Mouse (Mus musculus): Measurements from ENCODE around the gene Col11a2. TPM values are rescaled to one million over a fixed set of nuclear protein-coding genes. Genes with fewer than 3 reads are reported as not detected.

Col11a2 gene
- polyA plus RNA-seq, 1 experiment: 0.56 TPM

GRCm38 (mm10) chr17:34102831-34103230 lies 63.6 kb downstream of the Col11a2 start:
- Histone ChIP-seq H3K27me3 (ENCODE audit: control insufficient read depth) (no peaks in the 10 kb centered on the region; the same call in 1 of the 2 replicates), H3K9me3 (ENCODE audit: control insufficient read depth, low read length) (no peaks in the 10 kb centered on the region), H3K4me1 (ENCODE audit: control insufficient read depth) (peaks cover 11% of the 10 kb centered on the region), H3K4me3 (replicated peaks) (no peak overlapping the region), H3K36me3 (ENCODE audit: control insufficient read depth) (peaks cover 5% of the 10 kb centered on the region)
- no peak for TF ChIP-seq GATA1 (IDR thresholded peaks at IDR 0.05; ENCODE audit: low read length)
- no peak for TF ChIP-seq TAL1 (IDR thresholded peaks at IDR 0.05; ENCODE audit: low read length)

GRCm38 (mm10) chr17:34104804-34105203 lies 65.6 kb downstream of the Col11a2 start:
- TF ChIP-seq TAL1 (IDR thresholded peaks at IDR 0.05; ENCODE audit: low read length) (no peak), GATA1 (IDR thresholded peaks at IDR 0.05; ENCODE audit: low read length) (no peak)
- no peak overlapping the region for H3K4me3 ChIP-seq (replicated peaks)
- peaks cover 14% of the 10 kb centered on the region for H3K36me3 ChIP-seq (ENCODE audit: control insufficient read depth)
- peaks cover 4% of the 10 kb centered on the region for H3K4me1 ChIP-seq (ENCODE audit: control insufficient read depth)
- H3K27me3 ChIP-seq (ENCODE audit: control insufficient read depth): no peaks in the 10 kb centered on the region; the same call in 1 of the 2 replicates
- H3K9me3 ChIP-seq (ENCODE audit: control insufficient read depth, low read length): no peaks in the 10 kb centered on the region

GRCm38 (mm10) chr17:34106555-34106954 lies 67.3 kb downstream of the Col11a2 start:
- Histone ChIP-seq H3K4me1 (ENCODE audit: control insufficient read depth) (peaks cover 3% of the 10 kb centered on the region), H3K9me3 (ENCODE audit: control insufficient read depth, low read length) (no peaks in the 10 kb centered on the region), H3K36me3 (ENCODE audit: control insufficient read depth) (peaks cover 32% of the 10 kb centered on the region), H3K27me3 (ENCODE audit: control insufficient read depth) (no peaks in the 10 kb centered on the region; the same call in 1 of the 2 replicates), H3K4me3 (replicated peaks) (no peak overlapping the region)
- TF ChIP-seq TAL1 (IDR thresholded peaks at IDR 0.05; ENCODE audit: low read length): no peak
- TF ChIP-seq GATA1 (IDR thresholded peaks at IDR 0.05; ENCODE audit: low read length): no peak

GRCm38 (mm10) chr17:34107109-34107867 lies 68.1 kb downstream of the Col11a2 start:
- Histone ChIP-seq H3K4me1 (ENCODE audit: control insufficient read depth) (peaks cover 1% of the 10 kb centered on the region), H3K4me3 (replicated peaks) (no peak overlapping the region), H3K36me3 (ENCODE audit: control insufficient read depth) (peaks cover 39% of the 10 kb centered on the region), H3K9me3 (ENCODE audit: control insufficient read depth, low read length) (no peaks in the 10 kb centered on the region), H3K27me3 (ENCODE audit: control insufficient read depth) (no peaks in the 10 kb centered on the region; the same call in 1 of the 2 replicates)
- TF ChIP-seq TAL1 (IDR thresholded peaks at IDR 0.05; ENCODE audit: low read length): no peak
- no peak for TF ChIP-seq GATA1 (IDR thresholded peaks at IDR 0.05; ENCODE audit: low read length)

GRCm38 (mm10) chr17:34108460-34108859 lies 69.2 kb downstream of the Col11a2 start:
- H3K9me3 ChIP-seq (ENCODE audit: control insufficient read depth, low read length): no peaks in the 10 kb centered on the region
- H3K4me1 ChIP-seq (ENCODE audit: control insufficient read depth): peaks cover 2% of the 10 kb centered on the region
- no peak overlapping the region for H3K4me3 ChIP-seq (replicated peaks)
- peaks cover 51% of the 10 kb centered on the region for H3K36me3 ChIP-seq (ENCODE audit: control insufficient read depth)
- TF ChIP-seq GATA1 (IDR thresholded peaks at IDR 0.05; ENCODE audit: low read length) (no peak), TAL1 (IDR thresholded peaks at IDR 0.05; ENCODE audit: low read length) (no peak)
- H3K27me3 ChIP-seq (ENCODE audit: control insufficient read depth): no peaks in the 10 kb centered on the region; the same call in 1 of the 2 replicates

- Histone ChIP-seq H3K27me3 (ENCODE audit: control insufficient read depth) (no peaks in the 10 kb centered on the region; the same call in 1 of the 2 replicates), H3K4me1 (ENCODE audit: control insufficient read depth) (peaks cover 2% of the 10 kb centered on the region), H3K36me3 (ENCODE audit: control insufficient read depth) (peaks cover 59% of the 10 kb centered on the region), H3K9me3 (ENCODE audit: control insufficient read depth, low read length) (no peaks in the 10 kb centered on the region), H3K4me3 (replicated peaks) (no peak overlapping the region)
- no peak for TF ChIP-seq GATA1 (IDR thresholded peaks at IDR 0.05; ENCODE audit: low read length)
- TF ChIP-seq TAL1 (IDR thresholded peaks at IDR 0.05; ENCODE audit: low read length): no peak
Measured at GRCm38 (mm10) chr17:34109038-34109805, 70.0 kb downstream of the Col11a2 start.

- Histone ChIP-seq H3K27me3 (ENCODE audit: control insufficient read depth) (no peaks in the 10 kb centered on the region; the same call in 1 of the 2 replicates), H3K9me3 (ENCODE audit: control insufficient read depth, low read length) (no peaks in the 10 kb centered on the region), H3K4me1 (ENCODE audit: control insufficient read depth) (peaks cover 4% of the 10 kb centered on the region), H3K4me3 (replicated peaks) (no peak overlapping the region), H3K36me3 (ENCODE audit: control insufficient read depth) (peaks cover 64% of the 10 kb centered on the region)
- TF ChIP-seq TAL1 (IDR thresholded peaks at IDR 0.05; ENCODE audit: low read length) (no peak), GATA1 (IDR thresholded peaks at IDR 0.05; ENCODE audit: low read length) (no peak)
Measured at GRCm38 (mm10) chr17:34109806-34110195, 70.6 kb downstream of the Col11a2 start.

- no peak for TF ChIP-seq GATA1 (IDR thresholded peaks at IDR 0.05; ENCODE audit: low read length)
- TF ChIP-seq TAL1 (IDR thresholded peaks at IDR 0.05; ENCODE audit: low read length): no peak
- Histone ChIP-seq H3K27me3 (ENCODE audit: control insufficient read depth) (no peaks in the 10 kb centered on the region; the same call in 1 of the 2 replicates), H3K36me3 (ENCODE audit: control insufficient read depth) (peaks cover 69% of the 10 kb centered on the region), H3K9me3 (ENCODE audit: control insufficient read depth, low read length) (no peaks in the 10 kb centered on the region), H3K4me3 (replicated peaks) (no peak overlapping the region), H3K4me1 (ENCODE audit: control insufficient read depth) (peaks cover 9% of the 10 kb centered on the region)
Measured at GRCm38 (mm10) chr17:34110309-34110708, 71.1 kb downstream of the Col11a2 start.

- TF ChIP-seq GATA1 (IDR thresholded peaks at IDR 0.05; ENCODE audit: low read length) (no peak), TAL1 (IDR thresholded peaks at IDR 0.05; ENCODE audit: low read length) (no peak)
- no peak overlapping the region for H3K4me3 ChIP-seq (replicated peaks)
- H3K9me3 ChIP-seq (ENCODE audit: control insufficient read depth, low read length): no peaks in the 10 kb centered on the region
- peaks cover 36% of the 10 kb centered on the region for H3K4me1 ChIP-seq (ENCODE audit: control insufficient read depth)
- H3K36me3 ChIP-seq (ENCODE audit: control insufficient read depth): peaks cover 99% of the 10 kb centered on the region
- no peaks in the 10 kb centered on the region for H3K27me3 ChIP-seq (ENCODE audit: control insufficient read depth)
Measured at GRCm38 (mm10) chr17:34114114-34114513, 74.9 kb downstream of the Col11a2 start.

Other genes with a start within 250 kb of the Col11a2 start
- gene Kank3, start 228.9 kb upstream of the Col11a2 start, polyA plus RNA-seq (2012): 0.03 TPM in 2 replicates
- 366 and 664 TPM in 2 replicates for gene Rps28, start 214.9 kb upstream of the Col11a2 start, polyA plus RNA-seq (2012)
- gene Ndufa7, start 214.9 kb upstream of the Col11a2 start, polyA plus RNA-seq (2012): 125 and 152 TPM in 2 replicates
- gene Cd320, start 196.3 kb upstream of the Col11a2 start, polyA plus RNA-seq (2012): 0.26 and 0.86 TPM in 2 replicates
- not detected in 2 replicates for gene Gm7029, start 165.6 kb upstream of the Col11a2 start, polyA plus RNA-seq (2012)
- 24.3 and 25.8 TPM in 2 replicates for gene Kifc1, start 148.8 kb upstream of the Col11a2 start, polyA plus RNA-seq (2012)
- 0.08 TPM in 1 of 2 replicates, not detected in the other for gene Platr17, start 134.3 kb upstream of the Col11a2 start, polyA plus RNA-seq (2012)
- 1.4 TPM in 2 replicates for gene Daxx, start 130.0 kb upstream of the Col11a2 start, polyA plus RNA-seq (2012)
- 14.7 and 21.8 TPM in 2 replicates for gene Tapbp, start 123.5 kb upstream of the Col11a2 start, polyA plus RNA-seq (2012)
- 5.6 and 5.7 TPM in 2 replicates for gene Zbtb22, start 123.5 kb upstream of the Col11a2 start, polyA plus RNA-seq (2012)
- gene Rgl2, start 109.9 kb upstream of the Col11a2 start, polyA plus RNA-seq (2012): 3.1 and 3.5 TPM in 2 replicates
- gene Pfdn6, start 99.1 kb upstream of the Col11a2 start, polyA plus RNA-seq (2012): 48.7 and 66.5 TPM in 2 replicates
- gene Wdr46, start 98.8 kb upstream of the Col11a2 start, polyA plus RNA-seq (2012): 6.0 and 6.7 TPM in 2 replicates
- gene B3galt4, start 87.9 kb upstream of the Col11a2 start, polyA plus RNA-seq (2012): 0.21 and 0.45 TPM in 2 replicates
- 10.1 and 11.6 TPM in 2 replicates for gene Vps52, start 83.6 kb upstream of the Col11a2 start, polyA plus RNA-seq (2012)
- gene Rps18, start 83.4 kb upstream of the Col11a2 start, polyA plus RNA-seq (2012): 11.8 and 13.8 TPM in 2 replicates
- gene H2-K1, start 39.1 kb upstream of the Col11a2 start, polyA plus RNA-seq (2012): 0.91 and 0.94 TPM in 2 replicates
- gene Ring1, start 14.8 kb upstream of the Col11a2 start, polyA plus RNA-seq (2012): 1.8 and 2.5 TPM in 2 replicates
- 1.4 TPM in 2 replicates for gene H2-Ke6, start 11.4 kb upstream of the Col11a2 start, polyA plus RNA-seq (2012)
- gene Slc39a7, start 7.8 kb upstream of the Col11a2 start, polyA plus RNA-seq (2012): 3.5 TPM in 2 replicates
- gene Rxrb, start 7.6 kb upstream of the Col11a2 start, polyA plus RNA-seq (2012): 10.1 and 11.3 TPM in 2 replicates
- gene H2-Oa, start 52.9 kb downstream of the Col11a2 start, polyA plus RNA-seq (2012): 0.04 and 0.14 TPM in 2 replicates
- gene H2-DMa, start 80.1 kb downstream of the Col11a2 start, polyA plus RNA-seq (2012): 0.46 and 1.0 TPM in 2 replicates
- gene Brd2, start 83.2 kb downstream of the Col11a2 start, polyA plus RNA-seq (2012): 28.3 and 30.4 TPM in 2 replicates
- gene H2-DMb2, start 103.9 kb downstream of the Col11a2 start, polyA plus RNA-seq (2012): not detected in 2 replicates
- gene H2-DMb1, start 113.6 kb downstream of the Col11a2 start, polyA plus RNA-seq (2012): not detected in 2 replicates
- gene Tap1, start 148.1 kb downstream of the Col11a2 start, polyA plus RNA-seq (2012): 0.05 and 0.06 TPM in 2 replicates
- 0.05 and 0.10 TPM in 2 replicates for gene Psmb9, start 148.3 kb downstream of the Col11a2 start, polyA plus RNA-seq (2012)
- 0.24 and 0.28 TPM in 2 replicates for gene Psmb8, start 158.3 kb downstream of the Col11a2 start, polyA plus RNA-seq (2012)
- 0.83 and 1.0 TPM in 2 replicates for gene Tap2, start 164.1 kb downstream of the Col11a2 start, polyA plus RNA-seq (2012)
- not detected in 2 replicates for gene H2-Ob, start 199.5 kb downstream of the Col11a2 start, polyA plus RNA-seq (2012)
- gene H2-Ab1, start 218.3 kb downstream of the Col11a2 start, polyA plus RNA-seq (2012): 0.14 TPM in 1 of 2 replicates, not detected in the other
- not detected in 2 replicates for gene H2-Aa, start 248.4 kb downstream of the Col11a2 start, polyA plus RNA-seq (2012)

Measured in erythroblast, embryonic 14.5 days (primary cell).